Mouse (Mus musculus): Measurements from ENCODE around the gene Nxpe4.
"Not testable (repeated sequence)": the region's sequence is repeated elsewhere in the genome, so short reads cannot be mapped to it uniquely, and the experiment has no call there.

Nxpe4 gene

GRCm38 (mm10) chr9:48410217-48411035, 248.6 kb downstream of the Nxpe4 start:
- no peak for DNase-seq (ENCODE audit: low spot score)

- DNase-seq (ENCODE audit: low spot score) = no peak
Measured at GRCm38 (mm10) chr9:48413591-48413990, 251.8 kb downstream of the Nxpe4 start.

GRCm38 (mm10) chr9:48417366-48417765, 255.5 kb downstream of the Nxpe4 start:
- DNase-seq (ENCODE audit: low spot score) = not testable (repeated sequence)

GRCm38 (mm10) chr9:48417994-48418393, 256.2 kb downstream of the Nxpe4 start:
- no peak for DNase-seq (ENCODE audit: low spot score)

DNA sequence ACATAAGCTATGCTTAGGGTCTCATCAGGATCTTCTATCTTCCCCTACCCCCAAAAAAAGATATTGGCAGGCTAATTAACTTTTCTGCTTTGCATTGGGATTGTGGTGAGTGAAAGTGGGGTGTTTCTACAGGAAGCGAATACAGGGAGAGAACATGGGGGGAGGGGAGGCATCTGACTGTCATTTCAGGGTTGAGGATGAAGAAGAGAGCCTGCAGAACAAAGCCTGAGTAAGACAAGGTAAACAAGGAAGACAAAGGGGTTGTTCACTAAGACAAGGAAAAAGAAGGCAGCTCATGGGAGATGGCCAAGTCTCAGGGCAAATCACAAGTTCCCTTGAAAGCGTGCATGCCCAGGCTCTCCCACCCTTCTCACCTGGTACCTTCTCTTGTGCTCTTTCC, 256.6 kb downstream of the Nxpe4 start:
- DNase-seq (ENCODE audit: low spot score) = no peak

GRCm38 (mm10) chr9:48418829-48419228, 257.0 kb downstream of the Nxpe4 start:
- DNase-seq (ENCODE audit: low spot score) = no peak

DNA sequence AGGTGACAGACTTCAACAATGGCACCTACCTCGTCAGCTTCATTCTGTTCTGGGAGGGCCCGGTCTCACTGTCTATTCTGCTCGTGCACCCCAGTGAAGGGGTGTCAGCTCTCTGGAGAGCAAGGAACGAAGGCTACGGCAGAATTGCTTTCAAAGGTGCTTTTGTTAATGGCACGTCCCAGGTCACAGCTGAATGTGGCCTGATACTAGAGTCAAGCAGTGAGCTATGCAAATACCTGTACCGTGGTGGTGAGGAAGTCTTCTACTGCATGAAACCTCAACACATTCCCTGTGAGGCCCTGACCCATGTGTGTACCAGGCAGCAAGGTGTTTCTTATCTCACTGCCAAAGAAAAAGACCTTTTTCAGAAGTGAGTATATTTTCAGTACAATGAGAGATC, 258.6 kb downstream of the Nxpe4 start:
- DNase-seq (ENCODE audit: low spot score) = no peak

DNA sequence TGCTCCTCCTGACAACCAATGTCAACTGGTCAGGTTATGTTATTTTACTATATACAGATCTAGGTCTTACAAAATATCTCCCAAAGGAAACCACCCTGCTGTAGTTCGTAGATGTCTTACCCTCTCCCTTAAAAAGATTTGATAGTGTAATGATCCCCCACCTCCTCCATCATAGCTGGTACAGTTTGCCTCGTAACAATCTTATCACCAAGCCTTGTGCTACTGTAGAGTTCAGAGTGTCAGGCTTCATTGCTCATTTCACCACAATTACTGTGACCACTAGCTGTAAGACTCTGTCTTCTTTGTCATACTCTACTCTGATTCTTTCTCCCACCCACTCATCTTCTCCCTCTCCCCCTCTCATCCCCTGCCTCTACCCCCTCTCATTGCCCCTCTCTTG, 259.2 kb downstream of the Nxpe4 start:
- no peak for DNase-seq (ENCODE audit: low spot score)

GRCm38 (mm10) chr9:48421561-48421960, 259.7 kb downstream of the Nxpe4 start:
- DNase-seq (ENCODE audit: low spot score) = no peak

GRCm38 (mm10) chr9:48422382-48422781, 260.6 kb downstream of the Nxpe4 start:
- no peak for DNase-seq (ENCODE audit: low spot score)

GRCm38 (mm10) chr9:48423256-48423655, 261.4 kb downstream of the Nxpe4 start:
- no peak for DNase-seq (ENCODE audit: low spot score)

GRCm38 (mm10) chr9:48427176-48427575, 265.4 kb downstream of the Nxpe4 start:
- DNase-seq (ENCODE audit: low spot score) = no peak

GRCm38 (mm10) chr9:48432449-48432848, 270.6 kb downstream of the Nxpe4 start:
- no peak for DNase-seq (ENCODE audit: low spot score)

DNA sequence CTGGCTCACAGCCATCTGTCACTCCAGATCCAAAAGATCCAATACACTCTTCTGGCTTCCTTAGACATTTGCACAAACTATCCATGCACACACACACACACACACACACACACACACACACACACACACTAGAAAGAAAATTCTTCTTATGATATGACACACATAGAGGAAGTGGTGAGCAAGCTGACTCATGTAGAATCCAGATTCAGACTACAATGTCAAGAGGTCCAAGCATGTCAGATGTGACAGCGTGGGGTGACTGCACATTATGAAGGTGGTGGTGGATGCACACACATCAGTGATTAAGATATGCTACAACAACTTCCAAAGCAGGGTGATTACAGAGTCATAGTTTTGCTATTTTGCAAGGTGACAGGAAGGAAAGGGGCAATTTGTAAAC, 282.1 kb downstream of the Nxpe4 start:
- no peak for DNase-seq (ENCODE audit: low spot score)

GRCm38 (mm10) chr9:48444821-48445220, 283.0 kb downstream of the Nxpe4 start:
- no peak for DNase-seq (ENCODE audit: low spot score)

GRCm38 (mm10) chr9:48447783-48448209, 286.0 kb downstream of the Nxpe4 start:
- peak; percentile 15 for DNase-seq (ENCODE audit: low spot score)

Data from MN1 (cell line).